Mouse (Mus musculus) gastrocnemius, postnatal 14 days (tissue): ENCODE measurements around the gene Crispld2. TPM values are rescaled to one million over a fixed set of nuclear protein-coding genes. Genes with fewer than 3 reads are reported as not detected.

ENCODE experiments used
- DNase-seq: peaks from one replicate; pipeline ENCODE4 v3.0.0; 2021; ENCODE audit warnings: mixed read lengths
- intact Hi-C: fragments of 180-260 bp; cut with DNase I; formaldehyde crosslinking; loops from one replicate; pipeline ENCODE4 v1.15.1; 2025; ENCODE audit warnings: low total_unique reads
- total RNA-seq, 2 experiments: library from RNA; stranded (reverse); gene quantifications; 2 replicates each; pipeline ENCODE4 v1.2.3; 2021

Gene Crispld2
- total RNA-seq, 2 experiments from 2014 or later: 5.7 to 5.9 TPM

DNA sequence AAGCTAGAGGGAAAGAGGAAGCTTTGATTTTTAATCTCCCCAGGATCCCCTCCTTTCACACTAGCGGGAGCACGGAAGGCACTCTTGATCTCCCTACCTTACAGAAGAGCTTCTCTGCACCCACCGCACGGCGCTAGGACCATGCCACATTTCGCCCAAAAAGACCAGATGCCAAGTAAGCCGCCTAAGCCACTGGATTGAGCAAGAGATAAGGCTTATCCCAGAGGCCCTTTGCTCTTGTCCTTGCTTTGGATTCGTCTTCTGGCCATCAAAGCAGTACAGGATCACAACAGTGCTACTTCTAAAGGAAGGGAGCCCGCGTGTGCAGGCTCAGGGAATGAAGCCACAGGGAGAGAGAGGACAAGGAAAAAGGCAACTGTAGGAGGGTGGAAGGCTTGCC is 102.6 kb downstream of the Crispld2 start:
- intact Hi-C loops: no loop called here

DNA sequence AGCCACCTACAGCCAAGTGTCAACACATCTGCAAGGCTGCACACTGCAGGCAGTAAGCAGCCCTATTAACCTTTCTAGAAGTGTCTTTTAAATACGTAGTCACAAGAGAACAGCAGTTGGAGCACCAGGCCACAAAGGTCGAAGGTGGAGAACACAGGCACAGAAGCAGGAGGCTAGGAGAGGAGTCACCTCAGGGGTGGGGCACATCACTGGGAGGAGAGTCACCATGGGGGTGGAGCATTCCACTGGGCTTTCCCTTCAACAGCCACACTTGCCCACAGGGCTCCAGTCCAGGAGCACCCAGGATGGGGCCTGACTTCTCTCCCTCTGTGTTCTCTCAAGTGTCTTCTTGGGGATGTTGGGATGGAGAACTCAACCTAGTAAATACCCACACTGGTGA is 104.2 kb downstream of the Crispld2 start:
- DNase-seq: no peak
- intact Hi-C loops: no loop called here

More for the DNA sequence above, 102.6 kb downstream of the Crispld2 start:
- DNase-seq: no peak

DNA sequence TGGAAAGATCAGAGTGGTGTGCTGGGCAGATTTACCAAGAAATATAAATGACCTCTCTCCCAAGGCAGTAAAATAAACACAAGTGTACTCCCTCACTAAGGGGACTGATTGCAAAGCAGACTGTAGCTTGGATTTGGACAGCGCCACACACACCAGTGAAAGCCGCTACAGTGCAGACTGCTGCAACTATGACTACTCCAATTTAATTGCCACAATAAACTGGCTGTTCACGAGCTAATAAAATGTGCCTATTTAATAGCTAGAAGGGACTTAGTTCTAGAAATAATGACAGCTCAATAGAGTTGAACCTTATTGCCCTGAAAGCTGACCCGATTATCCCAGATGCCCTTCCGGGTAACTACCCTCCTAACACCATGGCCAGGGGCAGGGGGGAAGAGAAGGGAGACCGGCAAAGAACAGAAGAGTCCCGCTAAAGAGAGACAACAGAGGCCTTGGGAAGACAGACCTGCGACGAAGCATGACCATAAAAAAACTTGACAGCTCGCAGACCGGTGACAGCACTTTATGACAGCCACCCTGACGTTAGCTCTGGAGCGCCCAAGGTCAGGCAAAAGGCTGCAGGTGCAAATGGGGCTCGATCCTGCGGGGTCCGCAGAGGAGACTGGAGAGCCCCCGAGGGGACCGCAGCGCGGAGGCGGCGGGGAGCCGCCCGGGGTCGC is 108.3 kb downstream of the Crispld2 start:
- intact Hi-C loops: no loop called here
- DNase-seq: no peak

DNA sequence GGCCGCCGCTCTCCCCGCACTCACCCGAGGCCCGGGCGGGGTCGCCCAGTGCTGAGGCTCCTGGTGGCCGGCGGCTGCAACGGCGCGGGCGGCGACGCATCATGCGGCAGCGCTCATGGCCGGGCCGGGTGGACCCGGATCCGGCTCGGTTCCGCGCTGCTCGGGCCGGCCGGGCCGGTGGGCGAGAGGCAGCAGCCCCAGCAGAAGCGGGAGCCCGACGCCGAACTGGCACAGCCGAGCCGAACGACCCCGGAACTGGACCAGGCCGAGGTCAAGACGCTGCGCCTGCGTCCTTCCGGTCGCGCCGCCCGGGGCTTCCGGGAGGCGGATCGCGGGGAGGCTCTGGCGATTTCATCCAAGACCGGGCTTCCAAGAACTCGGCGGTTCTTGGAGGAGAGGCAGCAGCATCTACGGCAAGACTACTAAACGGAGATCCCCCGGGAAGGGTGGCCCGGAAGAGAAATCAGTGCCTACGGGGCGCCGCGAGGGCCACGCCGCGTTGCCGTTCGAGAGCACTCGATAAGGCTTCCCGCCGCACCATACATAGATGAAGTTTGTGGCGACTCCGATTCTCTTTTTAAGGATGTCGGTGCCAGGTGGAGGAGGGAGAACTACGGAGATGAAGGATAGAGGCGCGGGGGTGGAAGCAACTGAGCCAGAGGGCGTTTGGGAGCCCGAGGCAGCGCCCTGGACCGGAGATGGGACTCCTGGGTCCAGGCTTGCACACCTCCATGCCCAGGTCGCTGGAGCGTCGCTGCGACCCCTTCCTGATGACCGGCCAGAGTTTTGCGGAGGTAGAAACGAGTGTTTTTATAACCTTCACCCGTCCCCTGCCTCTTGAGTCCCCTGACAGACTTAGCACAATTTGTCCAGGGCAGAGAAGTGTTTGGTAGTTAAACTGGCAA is 109.1 kb downstream of the Crispld2 start, which contains the start of gene Zdhhc7:
TSS of gene Zdhhc7 (minus strand) at position 415 of the 905 bp plus-strand sequence.
- intact Hi-C loops: no loop called here
- DNase-seq: peak; percentile 85

Other genes starting within 250 kb of the Crispld2 start
- 1 to 10 TPM; 4.1 to 4.3 TPM for gene Tldc1, start 214.0 kb upstream of the Crispld2 start, total RNA-seq
- 10 to 100 TPM; 18.3 to 24.5 TPM for gene Cotl1, start 151.9 kb upstream of the Crispld2 start, total RNA-seq
- gene Klhl36, start 130.2 kb upstream of the Crispld2 start, total RNA-seq: 1 to 10 TPM; 2.2 to 2.7 TPM
- 10 to 100 TPM; 41.1 to 49.5 TPM for gene Usp10, start 82.1 kb upstream of the Crispld2 start, total RNA-seq
- gene Gm20388, start 81.6 kb upstream of the Crispld2 start, total RNA-seq: 1 to 10 TPM; 5.6 to 6.0 TPM
- gene Zdhhc7, start 109.0 kb downstream of the Crispld2 start, total RNA-seq: 10 to 100 TPM; 21.0 to 21.2 TPM
- 10 to 100 TPM; 16.7 to 20.3 TPM for gene 6430548M08Rik, start 121.7 kb downstream of the Crispld2 start, total RNA-seq
- gene Fam92b, start 185.0 kb downstream of the Crispld2 start, total RNA-seq: not detected
- 10 to 100 TPM; 22.7 to 28.7 TPM for gene Gse1, start 236.0 kb downstream of the Crispld2 start, total RNA-seq